Mouse (Mus musculus): ENCODE measurements around the gene Foxg1. TPM values are rescaled to one million over a fixed set of nuclear protein-coding genes. Genes with fewer than 3 reads are reported as not detected.

Foxg1 gene
- total RNA-seq, 2 experiments from 2014 or later: not detected

DNA sequence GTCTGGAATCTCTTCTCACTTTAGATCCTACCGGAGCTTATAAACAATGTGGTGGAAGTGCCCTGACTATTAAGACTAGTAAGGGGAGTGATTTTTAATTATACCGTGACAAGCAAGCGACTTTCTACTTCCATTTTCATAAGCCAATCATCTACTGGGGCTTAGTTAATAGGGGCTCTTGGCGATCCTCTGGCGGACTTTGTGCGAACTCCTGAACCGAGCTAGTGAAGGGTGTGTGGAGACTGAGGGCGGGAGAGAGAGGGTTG, 18.3 kb downstream of the Foxg1 start:
- intact Hi-C loops (cut with DNase I): no loop called here
- no peak for DNase-seq

DNA sequence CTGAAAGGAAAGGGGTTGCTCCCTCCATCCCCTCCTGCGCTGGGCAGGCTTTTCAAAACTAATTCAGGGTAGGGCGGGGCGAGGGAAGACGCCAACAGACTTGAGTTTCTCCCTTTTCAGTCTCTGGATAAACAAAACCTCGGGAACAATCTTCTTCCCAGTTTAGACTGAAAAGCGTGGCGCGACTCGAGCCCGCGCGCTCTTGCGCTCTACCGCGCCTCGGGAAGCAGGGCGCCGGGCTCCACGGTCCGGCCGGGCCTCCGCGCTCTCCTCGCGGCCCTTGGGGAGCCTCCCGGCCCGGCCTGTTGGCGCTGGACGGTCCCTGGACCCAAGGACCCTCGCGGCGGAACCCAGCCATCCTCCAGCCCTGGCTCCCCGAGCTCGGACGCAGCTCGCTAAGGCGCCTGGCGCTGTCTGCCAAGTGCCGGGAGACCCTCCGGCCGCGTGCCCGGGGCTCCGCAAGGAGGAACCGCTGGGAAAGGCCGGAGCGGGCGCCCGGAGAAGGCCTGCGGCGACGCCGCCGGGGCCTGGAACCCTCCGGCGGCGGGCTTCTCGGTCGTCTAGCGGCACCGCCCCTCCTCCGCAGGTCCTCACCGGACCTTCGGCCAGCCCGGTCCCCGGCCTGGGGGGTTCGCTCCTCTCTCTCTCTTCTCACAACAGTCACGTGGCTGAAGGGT, 18.8 kb downstream of the Foxg1 start:
- intact Hi-C loops (cut with DNase I): no loop called here
- peak in 1 of 2 experiments; percentile 12 for DNase-seq

DNA sequence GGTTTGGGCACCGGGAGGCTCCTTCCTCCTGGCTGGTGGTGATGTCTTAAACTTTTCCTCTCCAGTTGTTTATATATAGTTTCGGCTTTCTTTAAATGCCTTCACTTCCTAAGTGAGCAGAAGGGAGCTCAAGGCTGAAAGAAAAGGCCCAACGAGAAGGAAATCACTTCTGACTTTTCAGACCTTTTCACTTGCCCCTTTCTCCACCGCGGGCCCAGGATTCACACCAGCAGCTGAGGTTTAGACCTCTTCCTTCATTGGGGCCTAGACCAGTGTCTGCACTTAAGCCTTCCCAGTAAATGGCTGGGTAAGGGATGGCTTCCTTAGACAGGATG, 19.3 kb downstream of the Foxg1 start:
- DNase-seq: no peak
- intact Hi-C loops (cut with DNase I): no loop called here

DNA sequence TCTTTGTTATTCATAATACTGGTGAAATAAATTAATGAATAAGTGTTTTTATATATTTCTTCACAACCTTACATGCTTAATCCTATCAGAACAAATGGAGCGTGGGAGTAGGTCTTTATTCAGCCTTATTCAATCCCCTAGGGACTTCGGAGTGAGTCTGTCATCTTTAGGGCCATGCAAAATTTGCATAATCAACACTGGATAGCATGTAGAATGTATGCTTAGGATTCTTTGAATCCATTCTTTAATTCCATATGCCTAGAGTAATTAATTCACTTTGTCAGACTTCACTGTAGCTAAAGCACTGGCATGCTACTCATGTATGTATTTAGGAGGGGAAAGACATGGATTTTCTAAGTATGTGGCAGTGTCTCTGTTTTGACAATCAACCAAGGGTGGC, 27.4 kb downstream of the Foxg1 start:
- no peak for DNase-seq
- intact Hi-C loops (cut with DNase I): no loop called here

DNA sequence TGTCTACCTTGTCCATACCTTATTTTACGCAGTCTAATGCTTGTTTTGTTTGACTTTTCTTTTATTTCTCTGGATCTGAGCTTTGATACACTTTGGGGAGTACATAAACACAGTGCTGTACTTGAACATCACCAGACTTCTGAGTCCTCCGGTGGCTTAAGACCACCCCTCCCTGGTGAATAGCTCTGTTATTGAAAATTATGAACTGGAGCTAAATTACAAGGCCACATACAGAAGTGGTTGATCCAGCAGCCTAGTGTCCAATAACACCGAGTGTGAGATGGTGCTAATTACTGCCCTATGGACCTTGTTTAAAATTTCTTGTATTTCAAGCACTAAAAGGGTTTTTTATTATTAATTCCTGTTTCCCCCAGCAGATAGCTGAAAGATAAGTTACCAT, 35.5 kb downstream of the Foxg1 start:
- intact Hi-C loops (cut with DNase I): no loop called here
- no peak for DNase-seq

Other genes starting within 250 kb of the Foxg1 start
- gene Gm43517, start 2.5 kb downstream of the Foxg1 start, total RNA-seq (2021): not detected

All from gastrocnemius, postnatal 36 days (tissue).